Mouse (Mus musculus) thymus, postnatal 25 days (tissue): ENCODE data around the gene Ces3a.
"Not testable (repeated sequence)": the region's sequence is repeated elsewhere in the genome, so short reads cannot be mapped to it uniquely, and the experiment has no call there.

ENCODE experiments used
- DNase-seq: peaks from one replicate; pipeline ENCODE4 v3.0.0; 2022

Gene Ces3a

GRCm38 (mm10) chr8:105048371-105048854 lies at the start of gene Ces3a:
Gene Ces3a, plus strand, starts transcription at chr8:105048601.
- DNase-seq = no peak

DNA sequence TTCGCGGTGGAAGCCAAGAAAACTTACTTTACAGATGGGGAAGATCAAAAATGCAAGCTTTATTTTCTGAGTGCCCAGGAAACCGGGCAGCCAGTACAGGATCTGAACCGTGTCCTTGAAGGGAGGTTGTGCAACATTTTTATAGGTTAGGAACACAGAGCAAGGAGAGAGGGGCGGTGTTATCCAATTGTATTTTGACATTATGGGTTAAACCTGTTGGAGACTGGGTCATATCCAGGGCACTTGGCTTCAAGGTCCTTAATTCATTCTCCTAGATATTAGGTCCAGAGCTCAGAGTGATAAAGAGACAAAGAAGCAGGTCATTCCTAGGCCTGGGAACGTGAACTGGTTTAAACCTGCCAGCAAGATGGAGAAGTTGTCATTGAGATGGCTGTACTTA lies 49.2 kb upstream of the Ces3a start:
- DNase-seq = no peak

DNA sequence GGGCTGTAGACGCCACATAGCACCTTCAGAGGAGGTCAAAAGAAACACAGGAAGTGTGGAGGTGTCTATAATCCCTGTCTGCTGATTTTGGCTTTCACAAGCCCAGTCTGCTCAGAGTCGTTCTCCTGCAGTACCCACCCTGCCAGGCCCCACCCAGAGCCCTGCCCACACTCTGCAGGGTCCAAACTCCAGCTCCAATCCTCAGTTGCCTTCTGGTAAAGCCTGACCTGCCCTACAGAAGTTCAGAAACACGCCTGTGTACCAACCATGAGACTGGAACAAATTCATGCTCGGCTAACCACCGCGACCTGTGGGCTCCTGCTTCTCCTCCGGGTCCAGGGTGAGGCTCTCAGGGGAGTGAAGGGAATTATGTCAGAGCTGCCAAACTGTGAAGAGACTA lies 47.8 kb upstream of the Ces3a start, which contains the start of gene Ces2h:
Ces2h (plus strand) TSS at position 268 of the 400 bp plus-strand sequence.
- DNase-seq = no peak

GRCm38 (mm10) chr8:105010000-105010399 lies 38.4 kb upstream of the Ces3a start:
- no peak for DNase-seq

DNA sequence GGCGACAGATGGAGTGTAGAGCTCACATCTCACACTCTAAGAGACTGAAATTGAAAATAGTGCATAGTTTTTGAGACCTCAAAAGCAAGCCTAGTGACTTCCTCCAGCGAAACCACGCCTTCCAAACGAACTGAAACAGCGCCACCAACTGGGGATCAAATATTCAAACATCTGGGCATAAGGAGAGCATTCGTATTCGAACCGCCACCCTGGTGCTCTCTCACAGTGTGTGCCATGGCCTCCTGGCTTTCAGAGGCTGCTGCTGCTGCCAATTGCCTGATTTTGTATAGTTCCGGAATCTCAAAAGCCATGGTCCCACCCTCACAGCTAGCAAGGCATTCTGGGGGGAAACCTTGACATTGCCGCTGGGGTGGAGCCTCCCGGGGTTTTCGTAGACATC lies 37.3 kb upstream of the Ces3a start:
- no peak for DNase-seq

DNA sequence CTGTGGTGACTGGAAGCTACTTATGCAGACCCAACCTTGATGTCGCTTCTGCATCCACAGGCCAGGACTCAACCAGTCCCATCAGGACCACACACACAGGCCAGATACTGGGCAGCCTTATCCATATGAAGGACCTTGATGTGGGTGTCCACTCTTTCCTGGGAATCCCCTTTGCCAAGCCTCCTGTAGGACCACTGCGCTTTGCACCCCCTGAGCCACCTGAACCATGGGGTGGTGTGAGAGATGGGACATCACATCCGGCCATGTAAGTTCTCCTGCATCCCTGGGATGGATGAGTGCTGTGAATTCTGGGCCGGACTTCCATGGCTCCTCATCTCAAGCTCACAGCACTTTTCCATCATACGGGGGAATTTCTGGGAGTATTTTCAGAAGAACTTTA lies 34.0 kb upstream of the Ces3a start:
- DNase-seq = no peak

DNA sequence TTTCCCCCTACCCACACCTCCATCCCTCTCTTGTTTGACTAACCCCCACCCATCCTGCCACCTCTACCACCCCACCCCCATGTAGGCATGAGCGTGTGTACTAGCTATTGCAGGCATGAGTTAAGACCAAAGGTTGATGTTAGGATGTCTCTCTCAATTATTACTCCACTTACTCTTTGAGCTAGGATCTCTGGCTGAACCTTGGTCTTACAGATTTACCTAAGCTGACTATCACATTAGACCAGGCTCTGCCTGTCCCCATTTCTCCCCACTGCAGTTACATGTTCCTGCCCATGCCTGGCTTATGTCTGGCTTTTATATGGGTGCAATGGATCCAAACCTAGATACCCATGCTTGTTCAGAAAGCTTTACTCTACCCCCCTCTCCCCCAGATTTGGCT lies 26.4 kb upstream of the Ces3a start:
- DNase-seq = no peak

GRCm38 (mm10) chr8:105023087-105023486 lies 25.3 kb upstream of the Ces3a start:
- no peak for DNase-seq

DNA sequence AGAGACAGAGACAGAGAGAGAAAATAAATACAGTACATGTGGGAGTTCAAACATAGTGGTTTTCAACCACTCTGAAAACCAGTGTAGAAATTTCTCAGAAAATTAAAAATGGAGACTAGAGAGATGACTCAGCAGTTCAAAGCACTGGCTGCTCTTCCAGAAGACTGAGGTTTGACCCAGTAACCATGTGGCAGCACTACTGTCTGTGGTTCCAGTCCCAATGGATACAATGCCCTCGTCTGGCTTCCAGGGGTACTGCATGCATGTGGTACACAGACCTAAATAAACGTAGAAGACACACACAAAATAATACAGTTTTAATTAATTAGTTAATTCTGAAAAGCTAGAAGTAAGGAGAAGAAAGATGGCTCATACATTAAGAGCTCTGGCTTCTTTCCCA lies 23.4 kb upstream of the Ces3a start:
- no peak for DNase-seq

GRCm38 (mm10) chr8:105043510-105043909 lies 4.9 kb upstream of the Ces3a start:
- no peak for DNase-seq

DNA sequence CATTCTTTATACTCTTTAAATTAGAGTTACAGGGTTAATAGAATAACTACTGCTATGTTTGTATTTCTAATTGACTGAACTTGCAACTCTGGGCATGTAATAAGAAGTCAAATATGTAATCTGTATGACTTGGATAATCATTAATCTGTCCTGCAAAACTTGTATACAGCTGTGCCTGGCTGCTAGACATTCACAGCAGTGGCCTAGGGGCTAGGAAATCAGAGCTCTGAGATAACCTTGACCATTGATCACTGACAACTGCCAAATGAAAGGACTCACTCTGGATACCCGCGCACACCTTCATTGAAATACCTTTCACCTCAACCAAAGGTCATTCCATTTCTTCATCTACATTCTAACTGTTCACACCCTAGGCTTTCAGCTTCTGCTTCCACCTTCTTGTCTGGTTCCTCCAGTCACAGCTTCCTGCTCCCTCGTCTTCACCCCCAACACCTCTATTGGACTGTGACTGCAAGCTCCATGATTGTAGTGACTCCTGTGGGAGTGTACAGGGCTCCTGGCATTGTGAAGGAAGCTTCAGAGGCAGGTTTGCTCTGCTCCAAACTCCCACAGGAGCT lies 2.5 kb upstream of the Ces3a start:
- DNase-seq = no peak

DNA sequence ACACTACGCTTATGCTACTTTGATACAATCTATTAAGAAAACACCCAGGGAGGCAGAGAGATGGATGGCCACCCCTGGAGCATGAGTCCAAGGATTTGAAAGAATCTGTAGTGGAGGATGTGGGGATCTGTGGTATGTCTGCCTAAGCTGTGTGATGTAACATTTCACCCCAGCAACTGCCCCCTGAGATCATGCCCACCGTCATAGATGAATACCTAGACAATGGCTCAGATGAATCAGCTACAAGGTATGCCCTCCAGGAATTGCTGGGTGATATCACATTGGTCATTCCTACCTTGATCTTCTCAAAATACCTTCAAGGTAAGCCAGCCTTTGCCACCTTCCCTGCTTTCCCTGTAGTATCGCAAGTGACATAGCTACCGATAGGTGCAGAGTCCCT lies 7.8 kb downstream of the Ces3a start:
- no peak for DNase-seq

DNA sequence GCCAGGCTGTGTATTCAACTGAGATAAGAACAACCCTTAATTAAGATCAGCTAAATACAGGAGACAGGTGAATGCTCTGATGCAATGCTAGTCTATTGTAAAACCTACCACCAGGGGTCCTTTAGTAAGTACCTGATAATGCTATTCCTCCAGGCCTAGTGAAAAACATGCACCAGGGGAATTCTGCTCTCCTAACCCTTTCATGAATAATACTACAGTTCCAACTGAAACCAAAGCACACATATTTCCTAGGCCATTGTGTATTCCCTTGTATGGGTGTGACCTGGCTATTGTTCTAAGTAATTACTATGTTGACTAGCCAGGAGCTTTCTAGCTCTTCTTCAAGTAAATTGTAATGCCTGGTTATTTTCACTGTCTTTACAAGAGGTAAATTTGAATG lies 11.7 kb downstream of the Ces3a start:
- no peak for DNase-seq

DNA sequence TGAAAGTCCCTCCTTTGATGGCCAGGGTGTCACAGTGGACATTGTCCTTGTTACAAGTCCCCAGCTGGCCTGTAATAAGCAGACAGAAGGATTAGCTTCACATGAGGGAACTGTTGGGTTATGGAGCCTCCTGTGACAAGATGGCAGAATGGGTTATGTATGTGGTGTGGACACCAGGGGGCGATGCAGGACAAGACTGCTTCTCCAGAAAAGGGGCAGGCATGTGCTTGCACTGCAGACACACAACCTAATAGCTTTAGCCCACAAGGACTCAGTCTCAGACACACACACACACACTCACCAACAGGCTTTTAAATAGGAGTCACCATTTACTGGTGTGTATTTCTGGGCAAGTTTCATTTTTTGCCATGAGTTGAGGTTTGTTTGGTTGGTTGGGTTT lies 18.4 kb downstream of the Ces3a start:
- peak; percentile 40 for DNase-seq

GRCm38 (mm10) chr8:105067905-105068304 lies 19.5 kb downstream of the Ces3a start:
- not testable (repeated sequence) for DNase-seq

DNA sequence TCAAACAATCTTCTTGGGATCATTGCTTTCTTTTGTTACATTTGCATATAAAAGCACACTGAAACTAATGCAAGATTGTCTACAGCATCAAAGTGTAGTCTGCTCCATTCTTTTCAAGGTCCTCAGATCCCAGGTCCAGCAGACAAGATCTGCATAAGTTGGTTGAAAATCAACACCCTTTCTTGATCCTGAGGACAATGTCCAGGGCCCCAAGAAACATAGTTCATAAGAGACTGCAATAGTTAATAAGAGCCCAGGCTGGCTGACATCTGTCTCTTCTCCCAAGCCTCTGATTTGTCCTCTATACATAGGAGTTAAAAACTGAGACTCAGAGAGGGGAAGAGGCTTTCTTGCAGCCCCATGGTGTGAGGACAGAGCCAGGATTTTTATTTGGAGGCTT lies 20.6 kb downstream of the Ces3a start:
- DNase-seq = no peak

- no peak for DNase-seq
Measured at GRCm38 (mm10) chr8:105076601-105077000, 28.2 kb downstream of the Ces3a start.

- DNase-seq = no peak
Measured at GRCm38 (mm10) chr8:105077071-105077470, 28.7 kb downstream of the Ces3a start.

DNA sequence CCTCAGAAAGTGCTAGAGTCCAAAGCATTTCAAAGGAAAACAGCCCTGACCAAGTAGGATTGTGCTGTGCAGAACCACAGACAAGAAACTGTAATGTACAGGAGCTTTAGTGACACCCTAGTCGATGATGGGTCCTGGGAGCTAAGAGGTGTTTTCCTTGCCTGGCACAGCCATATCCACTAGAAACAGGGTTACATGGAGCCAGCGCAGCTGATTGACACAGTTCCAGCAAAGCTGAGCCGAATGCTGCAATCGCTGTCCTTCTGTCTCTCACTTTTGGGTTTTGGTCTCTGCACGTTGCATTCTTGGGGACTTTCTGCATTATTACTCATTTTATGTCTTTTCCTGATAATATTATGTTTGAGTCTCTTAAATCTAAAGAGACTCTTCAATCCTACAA lies 30.2 kb downstream of the Ces3a start:
- no peak for DNase-seq

GRCm38 (mm10) chr8:105080814-105081336 lies 32.5 kb downstream of the Ces3a start:
- no peak for DNase-seq

GRCm38 (mm10) chr8:105083449-105084050 lies 35.1 kb downstream of the Ces3a start, which contains the start of gene Ces3b:
Gene Ces3b, plus strand, starts transcription at chr8:105083753.
- DNase-seq = no peak

DNA sequence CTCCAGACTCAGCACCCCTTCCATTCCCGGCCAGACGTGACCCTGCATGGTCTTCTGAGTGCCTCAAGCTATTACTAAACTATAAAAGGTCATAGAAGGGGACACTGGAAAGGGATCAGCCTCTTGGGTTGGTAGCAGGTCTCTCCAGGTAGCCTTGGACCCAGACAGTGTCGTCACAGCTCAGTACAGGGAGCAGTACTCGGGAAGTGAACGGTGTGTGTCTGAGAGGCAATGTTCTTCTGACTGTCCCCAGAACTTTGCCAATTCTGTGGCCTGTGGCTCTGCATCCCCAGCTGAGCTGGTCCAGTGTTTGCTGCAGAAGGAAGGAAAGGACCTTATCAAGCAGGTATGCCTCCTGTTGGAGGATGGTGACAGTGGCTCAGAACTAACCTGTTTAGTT lies 39.8 kb downstream of the Ces3a start:
- DNase-seq = not testable (repeated sequence)

DNA sequence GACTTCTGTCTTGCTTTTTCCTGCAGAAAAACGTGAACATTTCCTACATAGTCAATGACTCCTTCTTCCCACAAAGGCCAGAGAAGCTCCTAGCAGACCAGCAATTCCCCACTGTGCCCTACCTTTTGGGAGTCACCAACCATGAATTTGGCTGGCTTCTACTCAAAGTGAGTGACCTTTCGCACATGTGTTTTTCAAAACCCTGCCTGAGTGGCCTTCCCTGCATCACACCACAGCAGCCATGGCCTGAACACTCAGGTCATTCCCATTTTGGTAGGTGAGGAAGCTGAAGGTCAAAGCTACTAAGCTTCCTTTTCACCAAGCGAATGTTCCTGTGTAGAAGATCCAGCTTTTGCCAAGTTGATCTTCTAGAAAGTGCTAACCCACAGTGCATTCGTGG lies 40.2 kb downstream of the Ces3a start:
- no peak for DNase-seq

DNA sequence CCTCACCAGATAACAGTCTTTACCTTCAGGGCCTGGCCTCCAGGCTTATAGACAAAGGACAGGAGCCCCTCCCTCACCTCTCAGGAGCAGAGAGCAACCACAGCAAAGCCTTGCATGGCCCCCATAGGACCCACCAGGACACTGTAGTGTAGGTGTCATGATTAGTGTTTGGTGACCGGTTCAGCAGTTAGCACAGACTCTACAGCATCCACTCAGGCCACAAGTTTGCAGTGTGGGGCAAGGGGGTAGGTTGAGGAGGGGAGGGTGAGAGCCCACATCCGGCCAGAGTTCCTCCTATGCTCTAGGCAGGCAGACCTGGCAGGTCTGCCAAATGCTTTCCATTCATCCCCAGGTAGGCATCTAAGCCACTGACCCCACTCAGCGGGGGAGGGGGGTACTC lies 45.6 kb downstream of the Ces3a start:
- DNase-seq = no peak
